Mouse (Mus musculus) erythroblast, embryonic 14.5 days (primary cell): ENCODE results near the gene Fsd2. TPM values are rescaled to one million over a fixed set of nuclear protein-coding genes. Genes with fewer than 3 reads are reported as not detected.

Source experiments
- H3K27me3 ChIP-seq: 2 replicates; pipeline ENCODE4 v1.6.1; 2012; ENCODE audit warnings: inconsistent platforms; ENCODE audit not compliant: control insufficient read depth
- H3K36me3 ChIP-seq: 2 replicates; pipeline ENCODE4 v1.6.1; 2012; ENCODE audit warnings: mild to moderate bottlenecking, inconsistent platforms; ENCODE audit not compliant: control insufficient read depth
- H3K4me1 ChIP-seq: 2 replicates; pipeline ENCODE4 v1.6.1; 2012; ENCODE audit warnings: inconsistent platforms; ENCODE audit not compliant: control insufficient read depth
- H3K4me3 ChIP-seq: replicated peaks from 2 replicates; pipeline ENCODE3; 2012; ENCODE audit warnings: moderate library complexity, mild to moderate bottlenecking, inconsistent platforms
- H3K9me3 ChIP-seq: 2 replicates; pipeline ENCODE4 v1.6.1; 2012; ENCODE audit warnings: low read length, inconsistent platforms, mixed read lengths; ENCODE audit not compliant: control insufficient read depth
- GATA1 ChIP-seq: IDR thresholded peaks from 2 replicates; pipeline ENCODE4 v1.6.1; 2012; ENCODE audit warnings: low read length, inconsistent platforms, mixed read lengths
- TAL1 ChIP-seq: IDR thresholded peaks from 3 replicates; pipeline ENCODE4 v1.6.1; 2012; ENCODE audit warnings: low read length, inconsistent platforms, mixed read lengths
- polyA plus RNA-seq: library from polyadenylated mRNA; stranded (reverse); fragments of >175 nt; gene quantifications from 2 replicates; pipeline ENCODE4 v1.2.3, GENCODE M21; 2012

The Fsd2 gene
- polyA plus RNA-seq, result not detected in 2 replicates

- H3K4me3 ChIP-seq, result no peak within 1 kb of the TSS
- H3K27me3 ChIP-seq, result peaks cover 15% of the 10 kb centered on the region
- H3K9me3 ChIP-seq, result no peaks in the 10 kb centered on the region
- H3K4me1 ChIP-seq, result peaks cover 12% of the 10 kb centered on the region
- TF ChIP-seq TAL1 (no peak), GATA1 (no peak)
- no peaks in the 10 kb centered on the region for H3K36me3 ChIP-seq
Observed at GRCm38 (mm10) chr7:81566892-81567291, at the start of gene Fsd2. Fsd2 (minus strand) TSS chr7:81566944.

GRCm38 (mm10) chr7:81615031-81615430 lies 48.3 kb upstream of the Fsd2 start:
- Histone ChIP-seq H3K36me3 (no peaks in the 10 kb centered on the region), H3K9me3 (no peaks in the 10 kb centered on the region), H3K27me3 (no peaks in the 10 kb centered on the region), H3K4me1 (peaks cover 5% of the 10 kb centered on the region), H3K4me3 (no peak overlapping the region)
- no peak for TF ChIP-seq TAL1
- TF ChIP-seq GATA1, result no peak

GRCm38 (mm10) chr7:81612856-81613635 lies 46.3 kb upstream of the Fsd2 start:
- H3K4me1 ChIP-seq, result peaks cover 10% of the 10 kb centered on the region
- no peaks in the 10 kb centered on the region for H3K27me3 ChIP-seq
- H3K36me3 ChIP-seq, result no peaks in the 10 kb centered on the region
- no peak overlapping the region for H3K4me3 ChIP-seq
- H3K9me3 ChIP-seq, result no peaks in the 10 kb centered on the region
- no peak for TF ChIP-seq TAL1
- TF ChIP-seq GATA1, result no peak

GRCm38 (mm10) chr7:81610125-81610524 lies 43.4 kb upstream of the Fsd2 start:
- Histone ChIP-seq H3K4me1 (peaks cover 27% of the 10 kb centered on the region), H3K27me3 (no peaks in the 10 kb centered on the region)

GRCm38 (mm10) chr7:81606452-81606851 lies 39.7 kb upstream of the Fsd2 start:
- TF ChIP-seq GATA1, result no peak
- no peak for TF ChIP-seq TAL1
- H3K36me3 ChIP-seq, result no peaks in the 10 kb centered on the region

More at GRCm38 (mm10) chr7:81610125-81610524, 43.4 kb upstream of the Fsd2 start:
- H3K9me3 ChIP-seq, result no peaks in the 10 kb centered on the region
- no peaks in the 10 kb centered on the region for H3K36me3 ChIP-seq
- TF ChIP-seq TAL1 (no peak), GATA1 (no peak)
- H3K4me3 ChIP-seq, result peak overlapping the region; percentile 10

GRCm38 (mm10) chr7:81605489-81605888 lies 38.7 kb upstream of the Fsd2 start:
- TF ChIP-seq GATA1 (no peak; the same call in 1 of the 2 replicates), TAL1 (peak; percentile 63)
- H3K36me3 ChIP-seq, result no peaks in the 10 kb centered on the region
- H3K4me3 ChIP-seq, result no peak overlapping the region
- H3K4me1 ChIP-seq, result peaks cover 40% of the 10 kb centered on the region
- H3K9me3 ChIP-seq, result no peaks in the 10 kb centered on the region
- no peaks in the 10 kb centered on the region for H3K27me3 ChIP-seq

More at GRCm38 (mm10) chr7:81606452-81606851, 39.7 kb upstream of the Fsd2 start:
- H3K4me1 ChIP-seq, result peaks cover 41% of the 10 kb centered on the region
- no peak overlapping the region for H3K4me3 ChIP-seq
- no peaks in the 10 kb centered on the region for H3K9me3 ChIP-seq
- H3K27me3 ChIP-seq, result no peaks in the 10 kb centered on the region

- Histone ChIP-seq H3K4me1 (peaks cover 35% of the 10 kb centered on the region), H3K36me3 (peaks cover under 1% of the 10 kb centered on the region), H3K4me3 (no peak overlapping the region), H3K27me3 (no peaks in the 10 kb centered on the region), H3K9me3 (no peaks in the 10 kb centered on the region)
- TF ChIP-seq GATA1 (no peak), TAL1 (no peak)
Observed at GRCm38 (mm10) chr7:81604991-81605390, 38.2 kb upstream of the Fsd2 start.

GRCm38 (mm10) chr7:81599379-81600280 lies 32.9 kb upstream of the Fsd2 start:
- Histone ChIP-seq H3K4me3 (no peak overlapping the region), H3K4me1 (peaks cover 9% of the 10 kb centered on the region), H3K9me3 (no peaks in the 10 kb centered on the region; the same call in 1 of the 2 replicates), H3K27me3 (no peaks in the 10 kb centered on the region), H3K36me3 (peaks cover 55% of the 10 kb centered on the region)
- TF ChIP-seq TAL1, result no peak
- TF ChIP-seq GATA1, result no peak

- peaks cover 74% of the 10 kb centered on the region for H3K36me3 ChIP-seq
Observed at GRCm38 (mm10) chr7:81597660-81598059, 30.9 kb upstream of the Fsd2 start.

More at GRCm38 (mm10) chr7:81597660-81598059, 30.9 kb upstream of the Fsd2 start:
- no peak overlapping the region for H3K4me3 ChIP-seq
- H3K4me1 ChIP-seq, result no peaks in the 10 kb centered on the region
- H3K27me3 ChIP-seq, result no peaks in the 10 kb centered on the region
- TF ChIP-seq GATA1, result no peak
- TF ChIP-seq TAL1, result no peak
- no peaks in the 10 kb centered on the region; the same call in 1 of the 2 replicates for H3K9me3 ChIP-seq
